Mouse (Mus musculus) limb, embryonic 15.5 days (tissue): Measurements from ENCODE around the gene Ksr1. TPM values are rescaled to one million over a fixed set of nuclear protein-coding genes. Genes with fewer than 3 reads are reported as not detected.

Experiments used
- ATAC-seq: fragments of 200-750 bp; cut with Nextera tagmentation; 2 replicates; pipeline ENCODE4 v1.8.0; 2017; ENCODE audit warnings: low read depth, moderate TSS enrichment; ENCODE audit not compliant: insufficient number of reproducible peaks, low FRiP score, low TSS enrichment
- H3K27ac ChIP-seq: fragments of 300-500 bp; sonication (generic); 2 replicates; pipeline ENCODE4 v1.5.1; 2015; ENCODE audit warnings: moderate library complexity, mild to moderate bottlenecking, inconsistent platforms
- H3K27me3 ChIP-seq: fragments of 300-500 bp; sonication (generic); 2 replicates; pipeline ENCODE4 v1.6.1; 2015; ENCODE audit warnings: inconsistent platforms
- H3K36me3 ChIP-seq: fragments of 300-500 bp; sonication (generic); 2 replicates; pipeline ENCODE4 v1.6.1; 2015; ENCODE audit warnings: inconsistent platforms
- H3K4me1 ChIP-seq: fragments of 300-500 bp; sonication (generic); 2 replicates; pipeline ENCODE4 v1.6.1; 2015; ENCODE audit warnings: inconsistent platforms
- H3K4me2 ChIP-seq: fragments of 300-500 bp; sonication (generic); 2 replicates; pipeline ENCODE4 v1.6.1; 2015; ENCODE audit warnings: mild to moderate bottlenecking, inconsistent platforms
- H3K4me3 ChIP-seq: fragments of 300-500 bp; sonication (generic); 2 replicates; pipeline ENCODE4 v1.5.1; 2015; ENCODE audit warnings: mild to moderate bottlenecking, inconsistent platforms
- H3K9ac ChIP-seq: fragments of 300-500 bp; sonication (generic); 2 replicates; pipeline ENCODE4 v1.6.1; 2015; ENCODE audit warnings: inconsistent platforms
- H3K9me3 ChIP-seq: fragments of 300-500 bp; sonication (generic); 2 replicates; pipeline ENCODE4 v1.6.1; 2016; ENCODE audit warnings: inconsistent platforms
- WGBS: fragments of 180-500 bp; shearing (Covaris S2); methylation state at CpG from one replicate; pipeline ENCODE4 v1.1.7; 2015; 5-methylcytosine and 5-hydroxymethylcytosine counted together
- polyA plus RNA-seq: library from polyadenylated mRNA; unstranded; fragments of >200 nt; fragmentation: Nextera tagmentation; extraction: Ambion mirVana; gene quantifications from 2 replicates; pipeline ENCODE4 v1.2.1, GENCODE M21; 2015

Gene Ksr1
- polyA plus RNA-seq, 1 experiment from 2014 or later, result 4.0 TPM

DNA sequence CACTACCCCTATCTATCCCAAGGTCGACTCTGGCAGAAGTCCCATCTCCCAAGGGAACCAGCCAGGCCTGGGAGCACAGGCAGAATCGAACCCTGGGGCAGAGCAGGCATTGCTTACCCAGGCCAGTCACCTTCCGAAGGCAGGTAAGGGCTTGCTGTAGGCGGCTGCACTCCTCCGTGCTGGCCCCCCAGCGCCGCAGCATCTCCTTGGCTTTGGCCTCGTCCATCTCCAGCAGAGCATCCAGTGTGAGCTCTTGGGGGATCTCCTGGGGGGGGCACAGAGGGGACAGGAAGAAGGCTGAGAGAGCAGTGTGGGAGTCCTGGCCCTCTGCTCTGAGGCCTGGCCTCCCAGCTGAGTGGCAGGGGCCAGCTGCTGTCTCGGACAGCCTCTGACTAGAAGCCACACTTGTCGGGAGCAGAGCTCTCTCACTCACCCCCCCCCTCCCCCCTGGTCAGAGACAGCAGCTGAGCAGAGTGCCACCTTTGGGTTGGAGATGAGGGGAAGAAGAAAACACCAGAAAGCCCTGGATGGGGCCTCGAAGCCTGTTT is 99.0 kb downstream of the Ksr1 start:
- Histone ChIP-seq H3K4me2 (no peak overlapping the region), H3K4me3 (no peak overlapping the region), H3K4me1 (peaks cover 9% of the 10 kb centered on the region), H3K9me3 (no peaks in the 10 kb centered on the region), H3K36me3 (peaks cover 37% of the 10 kb centered on the region), H3K9ac (no peak overlapping the region), H3K27me3 (no peaks in the 10 kb centered on the region), H3K27ac (peak overlapping the region; percentile 69)
- WGBS, result 56% methylated on average over 11 of the region's 11 CpGs
- no peak for ATAC-seq

DNA sequence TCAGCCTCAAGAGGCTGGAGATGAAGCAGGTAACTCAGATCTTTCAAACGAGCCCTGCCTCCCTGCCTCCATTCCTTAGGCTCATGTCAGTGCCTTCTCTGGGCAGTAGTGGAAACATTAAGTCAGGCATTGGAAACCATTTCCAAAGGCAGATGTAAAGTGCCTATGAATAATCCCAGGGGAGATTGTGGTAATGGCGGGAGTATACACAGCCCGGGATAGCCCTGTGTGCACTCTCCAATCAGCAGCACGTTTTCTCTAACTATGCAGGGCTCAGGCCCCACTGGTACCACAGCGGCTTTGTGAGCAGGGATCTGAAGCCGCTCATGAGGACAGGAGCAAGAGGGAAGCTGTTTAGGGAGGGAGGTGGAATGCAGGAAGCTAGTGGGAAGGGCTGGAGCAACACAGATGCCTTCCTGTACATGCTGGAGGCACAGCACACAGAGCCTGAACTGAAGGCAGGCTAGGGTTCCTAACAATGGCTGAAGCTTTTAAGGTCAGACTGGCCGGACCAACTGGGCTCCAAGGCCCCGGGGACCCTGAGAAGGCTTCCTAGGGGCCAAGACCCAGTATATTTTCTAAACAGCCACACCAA is 99.5 kb downstream of the Ksr1 start:
- Histone ChIP-seq H3K4me2 (no peak overlapping the region), H3K9me3 (no peaks in the 10 kb centered on the region), H3K36me3 (peaks cover 42% of the 10 kb centered on the region), H3K4me3 (no peak overlapping the region), H3K9ac (no peak overlapping the region), H3K27ac (peak overlapping the region; percentile 69), H3K4me1 (peaks cover 9% of the 10 kb centered on the region), H3K27me3 (no peaks in the 10 kb centered on the region)
- 42% methylated on average over 8 of the region's 8 CpGs for WGBS
- ATAC-seq, result no peak

DNA sequence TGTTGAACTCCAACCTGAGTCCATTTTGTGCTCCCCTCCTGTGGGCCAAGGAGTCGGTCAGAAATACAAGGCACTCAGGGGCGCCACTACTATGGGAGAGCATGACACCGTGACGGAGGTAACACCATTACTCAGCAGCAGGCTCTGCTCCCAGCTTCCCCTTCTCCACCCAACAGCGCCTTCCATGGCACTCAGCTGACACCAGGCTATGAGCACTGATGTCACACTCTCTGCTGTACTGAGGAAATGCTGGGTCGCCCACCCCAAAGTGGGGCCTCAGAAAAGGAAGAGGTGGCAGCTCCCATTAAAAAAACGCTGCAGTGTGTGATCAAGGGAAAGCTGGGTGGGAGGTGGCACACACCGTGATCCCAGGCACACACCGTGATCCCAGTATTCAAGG is 101.0 kb downstream of the Ksr1 start:
- H3K4me1 ChIP-seq, result peaks cover 9% of the 10 kb centered on the region
- no peak overlapping the region for H3K4me2 ChIP-seq
- H3K27me3 ChIP-seq, result no peaks in the 10 kb centered on the region
- H3K9ac ChIP-seq, result no peak overlapping the region
- no peak overlapping the region for H3K4me3 ChIP-seq
- WGBS, result 84% methylated on average over 9 of the region's 9 CpGs
- H3K36me3 ChIP-seq, result peaks cover 56% of the 10 kb centered on the region
- no peaks in the 10 kb centered on the region for H3K9me3 ChIP-seq
- no peak overlapping the region for H3K27ac ChIP-seq
- ATAC-seq, result no peak

DNA sequence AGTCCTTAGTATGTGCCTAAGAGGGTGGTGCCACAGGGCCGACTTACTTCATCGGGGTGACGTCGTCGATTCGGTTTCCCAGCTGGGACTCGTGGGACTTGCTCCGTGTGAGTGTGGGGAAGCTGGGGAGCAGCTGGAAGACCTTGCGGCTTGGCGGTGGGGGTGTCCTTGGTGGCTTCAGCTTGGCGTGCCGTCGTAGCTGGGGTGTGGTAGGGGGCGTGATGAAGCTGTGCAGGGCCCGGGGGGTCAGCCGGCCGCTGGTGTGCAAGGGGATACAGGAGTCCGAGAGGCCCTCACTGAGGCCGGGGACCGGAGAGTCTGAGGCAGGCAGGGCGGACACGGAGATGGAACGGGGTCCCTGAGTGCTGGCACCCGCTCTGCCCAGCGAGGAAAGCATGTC is 101.4 kb downstream of the Ksr1 start:
- Histone ChIP-seq H3K27ac (no peak overlapping the region), H3K4me2 (no peak overlapping the region), H3K27me3 (no peaks in the 10 kb centered on the region), H3K4me1 (peaks cover 9% of the 10 kb centered on the region), H3K9ac (no peak overlapping the region), H3K9me3 (no peaks in the 10 kb centered on the region), H3K4me3 (no peak overlapping the region), H3K36me3 (peaks cover 56% of the 10 kb centered on the region)
- 94% methylated on average over 25 of the region's 25 CpGs for WGBS
- ATAC-seq, result no peak

DNA sequence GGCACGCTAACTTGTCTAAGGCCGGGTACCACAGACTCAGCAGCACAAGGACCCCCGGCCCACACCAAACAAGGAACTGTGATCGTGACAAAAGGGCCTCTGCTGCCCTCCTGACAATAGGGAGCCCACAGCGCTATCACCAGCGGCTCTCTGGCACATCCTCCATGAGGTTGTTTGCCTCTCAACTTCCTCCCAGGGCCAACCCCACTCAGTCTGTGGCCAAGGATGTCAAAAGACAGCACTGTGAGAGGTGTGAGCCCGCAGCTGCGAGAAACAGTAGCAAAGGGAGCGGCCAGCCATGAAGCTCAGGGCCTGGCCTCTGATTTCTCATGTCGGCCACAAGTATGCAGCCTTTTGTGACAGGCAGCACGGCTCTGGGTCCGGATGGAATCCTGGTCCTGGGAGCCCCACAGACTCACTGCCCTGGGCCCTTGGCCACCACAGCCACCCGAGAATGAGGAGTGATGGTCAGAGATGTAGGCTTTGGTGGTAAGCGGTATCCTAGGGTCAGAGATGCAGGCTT is 104.2 kb downstream of the Ksr1 start:
- 83% methylated on average over 14 of the region's 14 CpGs for WGBS
- Histone ChIP-seq H3K36me3 (peaks cover 52% of the 10 kb centered on the region), H3K4me1 (peaks cover 9% of the 10 kb centered on the region), H3K4me3 (no peak overlapping the region), H3K9ac (no peak overlapping the region), H3K9me3 (no peaks in the 10 kb centered on the region), H3K27me3 (no peaks in the 10 kb centered on the region), H3K4me2 (no peak overlapping the region), H3K27ac (no peak overlapping the region)
- ATAC-seq, result no peak

DNA sequence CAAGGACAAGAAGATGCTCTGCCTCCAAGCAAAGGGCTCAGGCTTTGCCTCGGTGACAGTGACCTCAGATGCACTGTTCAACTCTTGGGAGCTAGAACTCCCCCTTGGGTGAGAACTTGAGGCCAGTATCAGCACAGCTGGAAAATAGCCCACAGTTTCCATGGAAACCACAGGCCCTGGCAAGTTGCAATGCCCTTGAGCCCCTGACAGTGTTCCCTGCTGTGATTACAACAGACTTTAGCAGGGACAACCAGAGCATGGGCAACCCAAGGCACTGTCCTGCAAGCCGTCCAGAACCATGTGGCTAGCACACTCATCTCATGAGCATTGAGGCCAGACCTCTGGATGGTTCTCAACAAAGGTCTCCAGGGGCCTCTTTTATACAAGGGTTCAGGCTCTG is 106.7 kb downstream of the Ksr1 start:
- 40% methylated on average over 2 of the region's 2 CpGs for WGBS
- Histone ChIP-seq H3K36me3 (peaks cover 48% of the 10 kb centered on the region), H3K27ac (no peak overlapping the region), H3K4me1 (peaks cover 6% of the 10 kb centered on the region; the same call in 1 of the 2 replicates), H3K4me3 (no peak overlapping the region), H3K27me3 (no peaks in the 10 kb centered on the region), H3K4me2 (no peak overlapping the region), H3K9ac (no peak overlapping the region), H3K9me3 (no peaks in the 10 kb centered on the region)
- no peak for ATAC-seq

DNA sequence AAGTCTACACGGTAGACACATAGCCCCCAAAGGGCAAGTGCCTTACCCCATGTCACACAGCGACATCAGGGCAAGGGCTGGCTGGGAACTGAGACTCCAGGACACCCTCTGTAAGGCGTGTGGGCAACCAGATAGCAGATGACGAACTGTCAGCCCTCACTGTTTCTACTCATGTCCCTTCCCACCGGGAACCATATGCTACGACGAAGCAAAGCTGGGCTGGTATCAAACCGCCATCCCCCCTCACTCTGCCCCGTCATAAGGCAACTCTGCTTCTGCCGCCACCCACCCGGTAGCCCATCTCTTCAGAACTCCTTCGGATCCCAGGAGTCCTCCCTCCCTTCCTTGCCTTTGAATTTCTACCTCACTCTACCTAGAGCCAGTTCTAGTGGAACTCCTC is 108.7 kb downstream of the Ksr1 start:
- no peak overlapping the region for H3K4me3 ChIP-seq
- H3K27me3 ChIP-seq, result no peaks in the 10 kb centered on the region
- no peak for ATAC-seq
- H3K4me2 ChIP-seq, result no peak overlapping the region
- peaks cover 10% of the 10 kb centered on the region; the same call in 1 of the 2 replicates for H3K4me1 ChIP-seq
- peaks cover 42% of the 10 kb centered on the region for H3K36me3 ChIP-seq
- H3K9ac ChIP-seq, result no peak overlapping the region
- H3K9me3 ChIP-seq, result no peaks in the 10 kb centered on the region
- WGBS, result 91% methylated on average over 12 of the region's 12 CpGs
- no peak overlapping the region for H3K27ac ChIP-seq

DNA sequence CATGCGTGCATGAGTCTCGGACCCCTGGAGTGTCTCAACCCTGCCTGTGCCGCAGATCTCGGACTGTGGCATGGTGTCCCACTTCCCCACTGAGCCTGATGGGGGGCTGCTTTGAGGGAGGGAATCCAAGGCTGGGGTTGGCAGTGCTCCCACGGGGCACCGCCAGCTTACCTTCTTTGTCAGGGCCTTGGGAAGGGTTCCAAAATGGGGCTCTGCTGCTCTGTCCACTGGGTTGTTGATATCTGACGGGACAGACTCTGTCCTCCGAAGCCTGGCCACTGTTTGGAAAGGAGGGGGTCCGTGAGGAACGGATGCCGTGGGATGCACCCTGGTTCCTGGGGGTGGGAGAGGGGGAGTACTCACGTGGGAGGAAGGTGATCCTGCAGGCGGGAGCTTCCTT is 109.9 kb downstream of the Ksr1 start:
- ATAC-seq, result no peak
- Histone ChIP-seq H3K4me2 (no peak overlapping the region), H3K4me3 (no peak overlapping the region), H3K27me3 (no peaks in the 10 kb centered on the region), H3K27ac (no peak overlapping the region), H3K9me3 (no peaks in the 10 kb centered on the region), H3K4me1 (peaks cover 12% of the 10 kb centered on the region), H3K36me3 (peaks cover 39% of the 10 kb centered on the region), H3K9ac (no peak overlapping the region)
- WGBS, result 87% methylated on average over 13 of the region's 13 CpGs

DNA sequence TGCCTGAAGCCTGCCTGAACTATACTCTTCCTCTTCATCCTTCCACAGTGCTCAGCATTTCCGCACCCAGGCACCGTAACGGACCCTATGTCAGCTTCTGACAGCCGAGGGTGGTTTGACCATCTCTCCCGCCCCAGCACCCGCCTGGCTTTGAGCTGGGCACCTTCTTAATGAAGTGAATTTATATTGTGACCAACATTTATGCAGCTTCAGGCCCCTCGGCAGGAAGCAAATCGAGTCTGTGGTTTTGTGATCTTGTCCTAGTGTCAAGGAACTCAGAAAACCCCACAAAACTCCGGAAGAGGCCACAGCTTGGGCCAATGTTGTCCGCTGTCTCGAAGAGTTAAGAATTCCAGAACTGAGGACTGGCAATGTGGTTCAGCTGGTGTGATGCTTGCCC is 112.6 kb downstream of the Ksr1 start:
- no peak for ATAC-seq
- Histone ChIP-seq H3K27me3 (no peaks in the 10 kb centered on the region), H3K27ac (no peak overlapping the region), H3K4me1 (peaks cover 16% of the 10 kb centered on the region), H3K4me3 (no peak overlapping the region), H3K9me3 (no peaks in the 10 kb centered on the region), H3K4me2 (no peak overlapping the region), H3K9ac (no peak overlapping the region), H3K36me3 (peaks cover 29% of the 10 kb centered on the region)
- WGBS, result 83% methylated on average over 11 of the region's 11 CpGs

DNA sequence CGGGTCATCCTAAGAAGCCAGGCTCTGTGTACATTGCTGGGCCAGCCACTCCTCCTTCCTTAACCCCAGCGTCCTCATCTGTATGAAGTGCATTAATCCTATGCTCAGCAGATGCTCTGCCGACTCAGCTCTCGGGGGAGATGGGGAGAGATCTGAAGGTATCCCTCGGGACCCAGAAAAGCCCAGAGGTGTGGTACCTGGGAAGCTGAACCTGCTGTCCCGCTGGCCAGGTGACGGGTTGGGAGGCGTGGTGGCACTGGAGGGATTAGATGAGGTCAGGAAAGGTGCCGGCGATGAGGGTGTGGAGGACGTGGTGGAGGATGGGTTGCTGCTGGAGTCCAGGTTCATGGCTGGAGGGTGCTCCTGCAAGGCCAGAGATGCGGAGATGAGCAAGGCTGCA is 113.2 kb downstream of the Ksr1 start:
- no peak for ATAC-seq
- H3K4me1 ChIP-seq, result peaks cover 16% of the 10 kb centered on the region
- H3K36me3 ChIP-seq, result peaks cover 31% of the 10 kb centered on the region
- 79% methylated on average over 12 of the region's 12 CpGs for WGBS
- H3K27ac ChIP-seq, result no peak overlapping the region
- no peak overlapping the region for H3K4me3 ChIP-seq
- H3K9ac ChIP-seq, result no peak overlapping the region
- no peaks in the 10 kb centered on the region for H3K9me3 ChIP-seq
- no peaks in the 10 kb centered on the region for H3K27me3 ChIP-seq
- no peak overlapping the region for H3K4me2 ChIP-seq

DNA sequence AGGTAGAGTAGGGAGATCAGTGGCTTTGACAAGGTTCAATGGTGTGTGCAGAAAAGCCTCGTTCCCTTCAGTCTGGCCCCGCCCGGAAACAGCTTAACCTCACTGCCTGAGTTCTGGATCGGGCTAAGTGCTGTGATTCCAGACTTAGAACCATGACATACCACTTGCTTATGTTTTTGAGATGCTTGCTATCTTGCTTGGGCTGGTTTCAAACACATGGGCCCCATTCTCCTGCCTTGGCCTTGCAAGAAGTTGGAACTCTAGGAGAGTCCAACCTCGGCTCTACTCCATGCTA is 114.8 kb downstream of the Ksr1 start:
- Histone ChIP-seq H3K27me3 (no peaks in the 10 kb centered on the region), H3K4me1 (peaks cover 16% of the 10 kb centered on the region), H3K4me3 (no peak overlapping the region), H3K4me2 (no peak overlapping the region), H3K9ac (no peak overlapping the region), H3K9me3 (no peaks in the 10 kb centered on the region), H3K36me3 (peaks cover 44% of the 10 kb centered on the region), H3K27ac (peak overlapping the region; percentile 30; the same call in 1 of the 2 replicates)
- ATAC-seq, result no peak
- 64% methylated on average over 5 of the region's 5 CpGs for WGBS

DNA sequence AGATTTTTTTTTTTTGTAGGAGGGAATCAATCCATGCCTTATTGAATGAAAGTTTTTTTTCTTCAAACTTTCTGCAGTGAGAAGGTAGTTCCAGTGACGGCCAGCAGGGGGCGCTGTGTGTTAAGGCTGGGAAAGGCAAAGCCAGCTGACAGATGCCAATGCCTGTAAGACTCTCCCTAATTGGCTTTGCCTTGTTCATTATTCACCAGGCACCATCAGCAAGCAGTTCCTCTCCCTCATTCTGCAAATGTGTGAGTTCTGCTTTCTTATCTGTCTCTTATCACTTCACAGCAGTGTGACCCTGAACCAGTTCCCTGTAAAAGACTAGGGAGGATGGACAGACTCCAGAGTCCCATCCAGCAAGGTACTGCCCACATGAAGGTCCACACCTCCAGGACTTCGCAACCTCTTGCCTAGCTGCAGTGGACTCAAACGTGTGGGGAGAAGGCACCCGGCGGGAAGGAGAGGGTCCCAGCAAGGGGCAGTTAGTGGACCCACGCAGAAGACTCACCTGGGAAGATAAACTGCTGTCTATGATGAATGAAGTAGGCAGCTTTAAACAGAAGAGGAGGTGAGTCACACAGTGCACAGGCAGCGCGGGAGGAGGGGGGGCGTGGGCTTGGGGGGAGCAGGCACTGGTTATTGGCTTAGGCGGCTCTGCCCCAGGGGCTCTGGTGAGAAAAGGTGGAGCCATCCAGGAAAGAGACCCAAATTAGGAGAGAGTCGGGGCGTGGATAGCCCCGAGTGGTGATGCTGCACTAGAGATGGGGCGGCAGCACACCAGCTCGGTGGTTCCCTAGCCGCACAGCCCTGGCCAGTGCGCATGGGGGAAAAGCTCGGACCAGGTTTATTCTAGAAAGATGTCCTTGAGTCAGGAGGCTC is 115.4 kb downstream of the Ksr1 start:
- 37% methylated on average over 19 of the region's 19 CpGs for WGBS

More for the DNA sequence above, 115.4 kb downstream of the Ksr1 start:
- peaks cover 16% of the 10 kb centered on the region for H3K4me1 ChIP-seq
- H3K4me3 ChIP-seq, result no peak overlapping the region
- ATAC-seq, result no peak
- no peaks in the 10 kb centered on the region for H3K27me3 ChIP-seq
- peak overlapping the region; percentile 54; the same call in 1 of the 2 replicates for H3K27ac ChIP-seq
- peaks cover 45% of the 10 kb centered on the region for H3K36me3 ChIP-seq
- H3K9me3 ChIP-seq, result no peaks in the 10 kb centered on the region
- no peak overlapping the region for H3K9ac ChIP-seq
- H3K4me2 ChIP-seq, result no peak overlapping the region
